Mouse (Mus musculus) hindbrain, embryonic 14.5 days (tissue): ENCODE results near the gene Sult1b1. TPM values are rescaled to one million over a fixed set of nuclear protein-coding genes. Genes with fewer than 3 reads are reported as not detected.

Experiments used
- ATAC-seq: fragments of 200-750 bp; cut with Nextera tagmentation; 2 replicates; pipeline ENCODE4 v1.8.0; 2017; ENCODE audit warnings: moderate number of reproducible peaks, mild to moderate bottlenecking, moderate TSS enrichment, moderate library complexity; ENCODE audit not compliant: low FRiP score
- DNase-seq: peaks from one replicate; pipeline ENCODE4 v3.0.0-alpha.2; 2015; ENCODE audit warnings: low spot score
- H3K27ac ChIP-seq: fragments of 300-500 bp; sonication (generic); 2 replicates; pipeline ENCODE4 v1.5.1; 2014; ENCODE audit warnings: mild to moderate bottlenecking, moderate library complexity
- H3K27me3 ChIP-seq: fragments of 300-500 bp; sonication (generic); 2 replicates; pipeline ENCODE4 v1.6.1; 2014; ENCODE audit warnings: mild to moderate bottlenecking, low read length, mixed read lengths; ENCODE audit not compliant: control insufficient read depth, insufficient read depth
- H3K36me3 ChIP-seq: fragments of 300-500 bp; sonication (generic); replicated peaks from 2 replicates; pipeline ENCODE4 v1.6.1; 2014; ENCODE audit not compliant: control insufficient read depth, insufficient read depth
- H3K4me1 ChIP-seq: fragments of 300-500 bp; sonication (generic); replicated peaks from 2 replicates; pipeline ENCODE4 v1.6.1; 2014; ENCODE audit warnings: antibody characterized with exemption, low read length, mixed read lengths; ENCODE audit not compliant: control insufficient read depth, insufficient read depth
- H3K4me2 ChIP-seq: fragments of 300-500 bp; sonication (generic); replicated peaks from 2 replicates; pipeline ENCODE4 v1.6.1; 2014; ENCODE audit warnings: mild to moderate bottlenecking, moderate library complexity
- H3K4me3 ChIP-seq: fragments of 300-500 bp; sonication (generic); replicated peaks from 2 replicates; pipeline ENCODE4 v1.5.1; 2014; ENCODE audit warnings: mild to moderate bottlenecking, low read length
- H3K9ac ChIP-seq: fragments of 300-500 bp; sonication (generic); 2 replicates; pipeline ENCODE4 v1.6.1; 2014
- H3K9me3 ChIP-seq: fragments of 300-500 bp; sonication (generic); 2 replicates; pipeline ENCODE4 v1.6.1; 2016; ENCODE audit warnings: low read length; ENCODE audit not compliant: control insufficient read depth
- WGBS: fragments of 180-500 bp; shearing (Covaris S2); extraction: QIAGEN DNeasy Blood & Tissue Kit; methylation state at CpG from one replicate; pipeline ENCODE4 v1.1.7; 2014; 5-methylcytosine and 5-hydroxymethylcytosine counted together
- polyA plus RNA-seq: library from polyadenylated mRNA; unstranded; fragments of >200 nt; fragmentation: Nextera tagmentation; extraction: Ambion mirVana; gene quantifications from 2 replicates; pipeline ENCODE4 v1.2.1, GENCODE M21; 2014

The Sult1b1 gene
- not detected in 2 replicates for polyA plus RNA-seq

GRCm38 (mm10) chr5:87538111-87538510 is at the start of gene Sult1b1:
Gene Sult1b1, minus strand, starts transcription at chr5:87538195.
- H3K9me3 ChIP-seq: no peaks in the 10 kb centered on the region
- no peak for ATAC-seq
- WGBS: 87% methylated on average over 2 of the region's 2 CpGs
- H3K27ac ChIP-seq: no peak within 1 kb of the TSS
- no peaks in the 10 kb centered on the region for H3K4me1 ChIP-seq
- no peak within 1 kb of the TSS for H3K4me3 ChIP-seq
- no peak for DNase-seq
- no peak within 1 kb of the TSS for H3K4me2 ChIP-seq
- H3K27me3 ChIP-seq: no peaks in the 10 kb centered on the region
- H3K9ac ChIP-seq: no peak within 1 kb of the TSS
- no peaks in the 10 kb centered on the region for H3K36me3 ChIP-seq

- no peaks in the 10 kb centered on the region for H3K36me3 ChIP-seq
- no peaks in the 10 kb centered on the region for H3K27me3 ChIP-seq
- no peak overlapping the region for H3K27ac ChIP-seq
- DNase-seq: no peak
- H3K4me1 ChIP-seq: no peaks in the 10 kb centered on the region
- H3K4me3 ChIP-seq: no peak overlapping the region
- H3K9me3 ChIP-seq: no peaks in the 10 kb centered on the region
- no peak overlapping the region for H3K4me2 ChIP-seq
- WGBS: 86% methylated on average over 1 of the region's 1 CpGs
- no peak for ATAC-seq
- H3K9ac ChIP-seq: no peak overlapping the region
These were observed 42.4 kb upstream of the Sult1b1 start for GRCm38 (mm10) chr5:87580389-87580788.

DNA sequence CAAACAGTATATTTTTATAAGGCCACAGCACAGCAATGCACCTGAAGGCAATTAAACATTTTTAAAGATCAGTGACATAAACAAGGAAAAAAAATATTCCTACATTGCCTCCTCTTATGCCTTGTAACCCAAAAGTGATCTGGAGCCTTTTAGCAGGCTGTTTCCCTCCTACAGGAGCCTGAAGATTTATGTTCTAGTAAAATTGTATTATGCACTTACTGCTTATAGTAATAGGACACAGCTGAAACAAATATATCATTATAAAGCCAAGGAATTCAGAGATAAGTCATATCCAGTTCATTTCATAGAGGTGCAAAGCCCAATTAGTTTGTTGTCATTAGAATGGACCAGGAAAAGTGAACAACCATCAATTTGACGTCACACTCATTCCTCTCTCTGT is 36.2 kb upstream of the Sult1b1 start:
- no peak overlapping the region for H3K4me2 ChIP-seq
- ATAC-seq: no peak
- H3K27ac ChIP-seq: no peak overlapping the region
- no peaks in the 10 kb centered on the region for H3K4me1 ChIP-seq
- WGBS: 73% methylated on average over 1 of the region's 1 CpGs
- DNase-seq: no peak
- no peak overlapping the region for H3K9ac ChIP-seq
- no peaks in the 10 kb centered on the region for H3K36me3 ChIP-seq
- H3K4me3 ChIP-seq: no peak overlapping the region
- H3K9me3 ChIP-seq: no peaks in the 10 kb centered on the region
- H3K27me3 ChIP-seq: no peaks in the 10 kb centered on the region

DNA sequence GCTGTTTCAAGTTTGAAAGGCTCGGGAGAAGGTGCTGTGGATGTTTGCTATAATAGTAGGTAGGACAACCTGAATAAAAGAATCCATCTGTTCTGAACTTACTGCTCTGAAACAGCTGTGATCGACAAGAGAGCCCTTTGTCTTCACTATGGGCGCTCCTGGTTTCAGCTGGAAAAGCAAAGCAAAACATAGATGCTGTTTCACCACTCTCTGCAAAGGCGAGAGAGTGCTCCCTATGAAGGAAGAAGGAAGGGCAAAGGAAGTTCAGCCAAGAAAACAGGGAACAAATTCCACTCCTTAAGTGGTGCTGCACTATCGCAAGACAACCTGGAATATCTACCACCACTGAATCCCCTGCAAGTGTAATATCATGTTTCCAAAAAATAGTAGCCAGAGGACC is 35.5 kb upstream of the Sult1b1 start:
- Histone ChIP-seq H3K4me3 (no peak overlapping the region), H3K4me1 (no peaks in the 10 kb centered on the region), H3K36me3 (no peaks in the 10 kb centered on the region), H3K9me3 (no peaks in the 10 kb centered on the region), H3K27ac (no peak overlapping the region), H3K4me2 (no peak overlapping the region), H3K27me3 (no peaks in the 10 kb centered on the region), H3K9ac (no peak overlapping the region)
- ATAC-seq: no peak
- DNase-seq: no peak
- 74% methylated on average over 5 of the region's 5 CpGs for WGBS

DNA sequence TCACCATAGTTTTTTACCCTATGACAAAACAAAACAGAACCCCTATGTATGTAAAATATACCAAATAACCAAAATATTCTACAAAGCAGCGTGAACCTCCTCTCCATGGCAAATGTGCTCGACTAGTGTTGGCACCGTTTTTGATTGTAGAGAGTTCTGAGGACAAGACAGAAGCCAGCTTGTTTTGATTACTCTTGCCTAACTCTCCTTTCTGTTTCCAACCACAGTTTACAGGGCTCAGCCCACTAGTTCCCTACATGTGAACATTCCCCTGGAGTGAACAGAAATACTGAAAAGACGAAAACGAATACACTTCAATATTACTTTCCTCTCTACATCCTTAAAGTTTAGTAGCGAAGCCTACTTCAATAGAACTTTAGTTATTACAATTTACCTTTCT is 34.8 kb upstream of the Sult1b1 start:
- no peak overlapping the region for H3K27ac ChIP-seq
- 91% methylated on average over 6 of the region's 6 CpGs for WGBS
- no peak overlapping the region for H3K4me3 ChIP-seq
- H3K36me3 ChIP-seq: no peaks in the 10 kb centered on the region
- no peak for DNase-seq
- H3K9me3 ChIP-seq: no peaks in the 10 kb centered on the region
- H3K27me3 ChIP-seq: no peaks in the 10 kb centered on the region
- H3K4me1 ChIP-seq: no peaks in the 10 kb centered on the region
- no peak for ATAC-seq
- H3K4me2 ChIP-seq: no peak overlapping the region
- H3K9ac ChIP-seq: no peak overlapping the region

DNA sequence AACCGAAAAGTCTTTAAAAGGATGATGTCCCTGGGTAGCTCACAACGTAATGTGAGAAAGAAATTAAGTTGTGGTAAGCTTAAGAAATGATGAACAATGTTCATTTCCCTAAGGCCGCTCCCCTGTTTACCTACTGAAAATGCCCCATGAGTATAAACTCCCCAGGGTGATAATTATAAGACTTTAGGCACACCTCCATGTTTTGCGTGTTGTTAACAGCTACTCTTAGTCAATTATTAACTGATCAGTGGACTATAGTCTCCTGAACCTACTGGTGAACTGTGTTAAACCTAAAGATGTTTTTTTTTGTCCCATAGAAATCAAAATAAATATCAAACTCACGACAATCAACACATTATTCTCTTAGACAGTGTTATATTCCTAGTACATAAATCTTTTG is 30.9 kb upstream of the Sult1b1 start, which contains the start of gene Sult1d1:
TSS of gene Sult1d1 (minus strand) at position 183 of the 400 bp plus-strand sequence.
- DNase-seq (no peak), ATAC-seq (no peak)
- no peaks in the 10 kb centered on the region for H3K27me3 ChIP-seq
- no peak within 1 kb of the TSS for H3K4me3 ChIP-seq
- H3K36me3 ChIP-seq: no peaks in the 10 kb centered on the region
- H3K27ac ChIP-seq: no peak within 1 kb of the TSS
- no peak within 1 kb of the TSS for H3K9ac ChIP-seq
- no peaks in the 10 kb centered on the region for H3K4me1 ChIP-seq
- WGBS: 79% methylated on average over 5 of the region's 5 CpGs
- H3K9me3 ChIP-seq: no peaks in the 10 kb centered on the region
- H3K4me2 ChIP-seq: no peak within 1 kb of the TSS

DNA sequence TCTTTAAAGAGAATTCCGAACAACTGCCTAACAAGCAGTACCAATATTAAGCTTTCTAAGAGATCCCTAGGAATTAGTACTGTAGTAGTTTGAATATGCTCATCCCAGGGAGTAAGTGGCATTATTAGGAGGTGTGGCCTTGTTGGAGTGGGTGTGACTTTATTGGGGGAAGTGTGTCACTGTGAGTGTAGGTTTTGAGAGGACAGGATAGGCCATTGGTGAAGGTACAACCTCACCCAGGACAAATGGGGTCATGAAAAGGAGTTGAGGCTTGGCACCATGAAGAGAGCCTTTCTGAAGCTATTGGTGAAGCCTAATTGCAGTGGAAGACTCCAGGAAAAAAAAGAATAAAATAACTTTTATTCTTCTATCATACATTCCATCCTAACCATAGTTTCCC is 29.3 kb upstream of the Sult1b1 start:
- DNase-seq (no peak), ATAC-seq (no peak)
- Histone ChIP-seq H3K27ac (no peak overlapping the region), H3K4me3 (no peak overlapping the region), H3K9me3 (no peaks in the 10 kb centered on the region), H3K4me1 (no peaks in the 10 kb centered on the region), H3K27me3 (no peaks in the 10 kb centered on the region), H3K36me3 (no peaks in the 10 kb centered on the region), H3K9ac (no peak overlapping the region), H3K4me2 (no peak overlapping the region)
- WGBS: 87% methylated on average over 1 of the region's 1 CpGs

DNA sequence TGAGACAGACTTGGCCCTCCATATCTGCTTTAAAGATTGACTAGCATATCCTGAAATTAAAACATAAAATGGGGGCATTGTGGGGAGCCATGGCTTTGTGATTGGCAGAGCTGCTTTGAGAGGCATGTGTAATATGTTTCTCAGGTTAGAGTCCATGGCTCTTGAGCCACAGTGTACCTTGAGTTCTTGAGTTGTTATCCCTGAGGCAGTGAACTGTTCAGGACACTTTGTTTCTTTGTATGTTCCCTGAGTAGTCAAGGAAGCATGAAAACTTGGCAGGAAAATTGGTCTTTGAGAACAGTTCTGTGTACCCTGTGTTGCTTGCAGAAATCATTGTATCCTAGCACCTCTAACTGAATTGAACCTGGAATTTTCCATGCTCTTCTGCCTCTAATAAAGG is 25.0 kb upstream of the Sult1b1 start:
- Histone ChIP-seq H3K36me3 (no peaks in the 10 kb centered on the region), H3K4me1 (no peaks in the 10 kb centered on the region), H3K4me3 (no peak overlapping the region), H3K27me3 (no peaks in the 10 kb centered on the region), H3K9ac (no peak overlapping the region), H3K9me3 (no peaks in the 10 kb centered on the region), H3K4me2 (no peak overlapping the region), H3K27ac (no peak overlapping the region)
- no peak for ATAC-seq
- DNase-seq: no peak

DNA sequence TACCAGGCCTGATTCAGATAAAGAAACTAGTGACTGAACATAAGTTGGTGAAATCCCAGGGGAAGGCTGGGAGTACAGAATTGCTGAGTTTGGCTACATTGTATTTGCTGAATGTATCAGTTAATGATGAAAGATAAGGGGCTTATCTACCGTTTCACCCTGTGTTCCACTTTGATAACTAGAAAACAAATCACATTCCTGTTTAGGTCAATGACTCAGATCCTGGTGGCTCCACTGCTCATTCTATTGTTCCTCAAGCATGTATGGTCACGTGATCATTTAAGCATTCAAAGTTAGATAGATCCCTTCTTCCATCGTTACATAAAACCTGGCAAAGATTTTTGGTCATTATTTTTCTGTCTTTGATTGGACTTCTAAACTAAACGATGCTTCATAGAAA is 24.5 kb upstream of the Sult1b1 start:
- DNase-seq (no peak), ATAC-seq (no peak)
- no peaks in the 10 kb centered on the region for H3K9me3 ChIP-seq

DNA sequence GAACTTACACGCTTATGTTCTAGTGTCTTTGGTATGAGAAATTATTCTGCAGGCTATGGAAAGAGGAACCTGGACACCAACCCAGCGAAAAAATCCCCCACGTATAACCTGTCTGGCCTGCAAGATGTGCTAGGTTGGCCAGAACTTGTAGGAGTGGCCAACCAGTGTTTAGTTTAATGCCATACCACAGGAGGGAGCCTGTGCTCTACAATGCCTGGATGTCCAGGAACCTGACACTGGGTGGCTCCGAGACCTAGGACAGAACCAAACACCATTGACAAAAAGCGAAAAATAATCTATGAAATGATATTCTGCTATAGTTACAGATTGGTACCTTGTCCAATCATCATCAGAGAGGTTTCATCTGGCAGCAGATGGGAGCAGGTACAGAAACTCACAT is 22.1 kb upstream of the Sult1b1 start:
- Histone ChIP-seq H3K4me1 (no peaks in the 10 kb centered on the region), H3K9ac (no peak overlapping the region), H3K9me3 (no peaks in the 10 kb centered on the region), H3K27me3 (no peaks in the 10 kb centered on the region), H3K27ac (no peak overlapping the region), H3K36me3 (no peaks in the 10 kb centered on the region), H3K4me2 (no peak overlapping the region), H3K4me3 (no peak overlapping the region)
- 84% methylated on average over 5 of the region's 5 CpGs for WGBS
- DNase-seq (no peak), ATAC-seq (no peak)

More for the DNA sequence above, 24.5 kb upstream of the Sult1b1 start:
- Histone ChIP-seq H3K4me1 (no peaks in the 10 kb centered on the region), H3K4me3 (no peak overlapping the region), H3K36me3 (no peaks in the 10 kb centered on the region), H3K27ac (no peak overlapping the region), H3K9ac (no peak overlapping the region), H3K27me3 (no peaks in the 10 kb centered on the region), H3K4me2 (no peak overlapping the region)
- 83% methylated on average over 4 of the region's 4 CpGs for WGBS
